Mouse (Mus musculus) retina, embryonic 14.5 days (tissue): ENCODE data around the gene Scd3.
A peak's percentile ranks its signal among the peaks of the same experiment; 100 is the strongest.

Source experiments
- DNase-seq: peaks from one replicate; pipeline ENCODE4 v3.0.0-alpha.2; 2015; ENCODE audit warnings: low spot score

The Scd3 gene

GRCm38 (mm10) chr19:44203015-44203564, at the start of gene Scd3:
Gene Scd3 (plus strand): TSS chr19:44203269.
- no peak for DNase-seq

GRCm38 (mm10) chr19:44153781-44154180, 49.3 kb upstream of the Scd3 start:
- no peak for DNase-seq

GRCm38 (mm10) chr19:44157005-44157404, 46.1 kb upstream of the Scd3 start:
- DNase-seq: no peak

GRCm38 (mm10) chr19:44159386-44159785, 43.7 kb upstream of the Scd3 start:
- no peak for DNase-seq

- DNase-seq: peak; percentile 75
Measured at GRCm38 (mm10) chr19:44161515-44161914, 41.6 kb upstream of the Scd3 start.

GRCm38 (mm10) chr19:44174835-44175234, 28.2 kb upstream of the Scd3 start:
- no peak for DNase-seq

- no peak for DNase-seq
Measured at GRCm38 (mm10) chr19:44176741-44177140, 26.3 kb upstream of the Scd3 start.

GRCm38 (mm10) chr19:44180502-44180901, 22.6 kb upstream of the Scd3 start:
- DNase-seq: no peak

- no peak for DNase-seq
Measured at GRCm38 (mm10) chr19:44183968-44184367, 19.1 kb upstream of the Scd3 start.

GRCm38 (mm10) chr19:44189056-44189455, 14.0 kb upstream of the Scd3 start:
- DNase-seq: no peak

GRCm38 (mm10) chr19:44192342-44192741, 10.7 kb upstream of the Scd3 start, which contains the start of gene Pkd2l1:
Gene Pkd2l1 (minus strand): TSS chr19:44192442.
- no peak for DNase-seq

- no peak for DNase-seq
Measured at GRCm38 (mm10) chr19:44193906-44194305, 9.2 kb upstream of the Scd3 start.

GRCm38 (mm10) chr19:44195138-44195537, 7.9 kb upstream of the Scd3 start:
- peak; percentile 84 for DNase-seq

GRCm38 (mm10) chr19:44197053-44197852, 5.8 kb upstream of the Scd3 start:
- DNase-seq: no peak

GRCm38 (mm10) chr19:44198494-44198893, 4.6 kb upstream of the Scd3 start:
- DNase-seq: no peak

- DNase-seq: peak; percentile 40
Measured at GRCm38 (mm10) chr19:44198964-44199363, 4.1 kb upstream of the Scd3 start.

GRCm38 (mm10) chr19:44207079-44207478, 4.0 kb downstream of the Scd3 start:
- DNase-seq: no peak

GRCm38 (mm10) chr19:44215255-44215654, 12.2 kb downstream of the Scd3 start:
- no peak for DNase-seq

- no peak for DNase-seq
Measured at GRCm38 (mm10) chr19:44217958-44218525, 15.0 kb downstream of the Scd3 start.

GRCm38 (mm10) chr19:44225728-44226127, 22.7 kb downstream of the Scd3 start:
- no peak for DNase-seq

- no peak for DNase-seq
Measured at GRCm38 (mm10) chr19:44229776-44230175, 26.7 kb downstream of the Scd3 start.

- DNase-seq: no peak
Measured at GRCm38 (mm10) chr19:44230212-44230611, 27.1 kb downstream of the Scd3 start.

GRCm38 (mm10) chr19:44231608-44232151, 28.6 kb downstream of the Scd3 start:
- DNase-seq: no peak
